Mouse (Mus musculus) embryonic facial prominence, embryonic 11.5 days (tissue): ENCODE measurements around the gene Hpcal1. TPM values are rescaled to one million over a fixed set of nuclear protein-coding genes. Genes with fewer than 3 reads are reported as not detected.

ENCODE experiments used
- ATAC-seq: fragments of 200-750 bp; cut with Nextera tagmentation; replicated peaks from 2 replicates; pipeline ENCODE4 v1.8.0; 2017; ENCODE audit warnings: low read depth; ENCODE audit not compliant: insufficient number of reproducible peaks, low FRiP score, low TSS enrichment
- DNase-seq: peaks from one replicate; pipeline ENCODE4 v3.0.0-alpha.2; 2015; ENCODE audit warnings: low spot score
- H3K27ac ChIP-seq: fragments of 300-500 bp; sonication (generic); replicated peaks from 2 replicates; pipeline ENCODE4 v1.5.1; 2014; ENCODE audit warnings: mild to moderate bottlenecking, low read depth, low read length, control low read depth
- H3K27me3 ChIP-seq: fragments of 300-500 bp; sonication (generic); 2 replicates; pipeline ENCODE4 v1.6.1; 2014; ENCODE audit warnings: mild to moderate bottlenecking, low read length, moderate library complexity, mixed read lengths; ENCODE audit not compliant: control insufficient read depth, insufficient read depth
- H3K36me3 ChIP-seq: fragments of 300-500 bp; sonication (generic); replicated peaks from 2 replicates; pipeline ENCODE4 v1.6.1; 2014; ENCODE audit warnings: low read depth, mild to moderate bottlenecking, low read length, moderate library complexity, mixed read lengths; ENCODE audit not compliant: control insufficient read depth, insufficient read depth
- H3K4me1 ChIP-seq: fragments of 300-500 bp; sonication (generic); 2 replicates; pipeline ENCODE4 v1.6.1; 2014; ENCODE audit warnings: low read length, mixed read lengths; ENCODE audit not compliant: control insufficient read depth, insufficient read depth
- H3K4me2 ChIP-seq: fragments of 300-500 bp; sonication (generic); 2 replicates; pipeline ENCODE4 v1.6.1; 2014; ENCODE audit warnings: low read depth, mild to moderate bottlenecking, control low read depth, low read length, moderate library complexity
- H3K4me3 ChIP-seq: fragments of 300-500 bp; sonication (generic); 2 replicates; pipeline ENCODE4 v1.5.1; 2014; ENCODE audit warnings: low read depth, low read length, control low read depth
- H3K9ac ChIP-seq: fragments of 300-500 bp; sonication (generic); replicated peaks from 2 replicates; pipeline ENCODE4 v1.6.1; 2014; ENCODE audit warnings: mild to moderate bottlenecking, control low read depth, low read length
- H3K9me3 ChIP-seq: fragments of 300-500 bp; sonication (generic); replicated peaks from 2 replicates; pipeline ENCODE4 v1.6.1; 2016; ENCODE audit warnings: mild to moderate bottlenecking, low read length, inconsistent platforms, mixed read lengths; ENCODE audit not compliant: control insufficient read depth
- WGBS: fragments of 180-500 bp; shearing (Covaris S2); extraction: QIAGEN DNeasy Blood & Tissue Kit; methylation state at CpG from one replicate; pipeline ENCODE4 v1.1.7; 2014; 5-methylcytosine and 5-hydroxymethylcytosine counted together
- polyA plus RNA-seq: library from polyadenylated mRNA; unstranded; fragments of >200 nt; fragmentation: Nextera tagmentation; extraction: Ambion mirVana; gene quantifications from 2 replicates; pipeline ENCODE4 v1.2.1, GENCODE M21; 2014

Hpcal1 gene
- polyA plus RNA-seq, 1 experiment from 2014 or later, result 35.1 TPM

DNA sequence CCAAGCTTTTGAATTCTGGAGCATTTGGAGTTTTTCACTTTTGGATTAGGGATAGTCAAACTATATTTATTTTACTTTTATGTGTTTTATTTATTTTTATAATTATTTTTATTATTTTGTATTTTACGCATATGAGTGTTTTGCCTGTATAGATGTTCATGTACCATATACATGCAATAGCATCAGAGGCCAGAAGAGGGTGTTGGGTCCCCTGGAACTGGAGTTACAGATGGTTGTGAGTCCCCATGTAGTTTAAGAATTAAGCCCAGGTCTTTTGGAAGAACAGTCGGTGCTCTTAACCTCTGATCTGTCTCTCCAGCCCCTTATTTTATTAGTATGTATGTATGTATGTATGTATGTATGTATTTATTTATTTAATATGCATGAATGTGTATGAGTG is 12.9 kb upstream of the Hpcal1 start:
- Histone ChIP-seq H3K27ac (no peak overlapping the region), H3K4me1 (no peaks in the 10 kb centered on the region), H3K9me3 (no peaks in the 10 kb centered on the region), H3K9ac (no peak overlapping the region), H3K36me3 (no peaks in the 10 kb centered on the region), H3K4me2 (no peak overlapping the region), H3K27me3 (no peaks in the 10 kb centered on the region), H3K4me3 (no peak overlapping the region)
- DNase-seq, result no peak
- WGBS, result 81% methylated on average over 2 of the region's 2 CpGs
- no peak for ATAC-seq

DNA sequence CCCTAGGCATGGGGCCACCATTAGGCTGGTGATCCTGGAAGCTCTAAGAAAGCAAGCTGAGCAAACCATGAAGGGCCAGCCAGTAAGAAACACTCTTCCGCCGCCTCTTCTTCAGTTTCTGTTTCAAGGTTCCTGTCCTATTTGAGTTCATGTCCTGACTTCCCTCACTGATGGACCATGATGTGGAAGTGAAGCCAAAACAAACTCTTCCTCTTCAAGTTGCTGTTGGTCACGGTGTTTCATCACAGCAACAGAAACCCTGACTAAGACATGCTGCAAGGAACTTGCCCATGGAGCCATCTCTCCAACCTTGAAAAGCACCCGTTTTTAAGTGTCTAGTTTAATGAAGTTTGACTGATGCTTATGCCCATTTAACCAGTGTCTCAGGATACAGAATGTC is 11.1 kb upstream of the Hpcal1 start:
- H3K9me3 ChIP-seq, result no peaks in the 10 kb centered on the region

DNA sequence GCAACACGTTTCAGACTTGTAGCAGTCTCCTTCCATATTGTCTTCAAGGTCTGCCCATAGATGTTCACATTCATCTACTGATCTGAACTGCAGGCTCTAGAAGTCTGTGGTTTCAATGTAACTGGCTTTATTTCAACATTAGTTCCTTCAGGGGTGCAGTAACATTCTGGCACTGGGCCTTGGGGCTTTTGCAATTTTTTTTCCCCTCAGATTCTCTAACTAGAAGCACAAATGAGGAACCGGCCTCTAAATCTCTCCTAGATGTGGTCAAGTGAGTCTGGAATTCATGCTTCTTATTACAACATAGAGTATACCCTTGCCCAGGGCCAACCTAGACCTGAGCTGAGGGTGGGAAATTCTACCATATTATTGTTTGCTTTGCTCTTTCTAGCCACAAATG is 8.5 kb upstream of the Hpcal1 start:
- H3K36me3 ChIP-seq, result no peaks in the 10 kb centered on the region
- no peak overlapping the region for H3K4me3 ChIP-seq
- no peak overlapping the region for H3K27ac ChIP-seq
- H3K9ac ChIP-seq, result no peak overlapping the region
- DNase-seq, result no peak
- no peaks in the 10 kb centered on the region for H3K4me1 ChIP-seq
- H3K4me2 ChIP-seq, result no peak overlapping the region
- no peak for ATAC-seq
- WGBS, result 84% methylated on average over 2 of the region's 2 CpGs
- H3K9me3 ChIP-seq, result no peaks in the 10 kb centered on the region
- no peaks in the 10 kb centered on the region for H3K27me3 ChIP-seq

More for the DNA sequence above, 11.1 kb upstream of the Hpcal1 start:
- no peak overlapping the region for H3K4me2 ChIP-seq
- no peak overlapping the region for H3K4me3 ChIP-seq
- WGBS, result 85% methylated on average over 4 of the region's 4 CpGs
- H3K36me3 ChIP-seq, result no peaks in the 10 kb centered on the region
- DNase-seq, result no peak
- no peak overlapping the region for H3K27ac ChIP-seq
- ATAC-seq, result no peak
- H3K27me3 ChIP-seq, result no peaks in the 10 kb centered on the region
- no peak overlapping the region for H3K9ac ChIP-seq
- H3K4me1 ChIP-seq, result no peaks in the 10 kb centered on the region

DNA sequence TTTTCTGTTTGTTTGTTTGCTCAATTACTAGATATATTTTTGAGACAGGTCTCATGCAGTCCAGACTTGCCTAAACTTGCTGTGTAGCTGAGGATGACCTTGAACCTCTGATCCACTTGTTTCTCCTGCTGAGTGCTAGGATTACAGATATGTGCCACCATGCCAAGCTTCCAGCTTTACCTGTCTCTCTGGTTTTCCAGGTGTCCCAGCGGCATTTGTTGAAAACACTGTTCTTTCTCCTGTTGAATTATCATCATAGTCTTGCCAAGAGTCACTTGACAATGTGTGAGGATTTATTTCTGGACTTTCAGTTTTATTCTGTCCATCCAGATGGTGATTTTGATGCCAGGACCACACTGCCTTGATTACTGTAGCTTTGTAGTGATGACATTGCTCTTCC is 6.3 kb upstream of the Hpcal1 start:
- no peak overlapping the region for H3K9ac ChIP-seq
- H3K4me1 ChIP-seq, result no peaks in the 10 kb centered on the region
- no peaks in the 10 kb centered on the region for H3K36me3 ChIP-seq
- H3K27ac ChIP-seq, result no peak overlapping the region
- H3K4me3 ChIP-seq, result no peak overlapping the region
- no peak for DNase-seq
- WGBS, result 84% methylated on average over 1 of the region's 1 CpGs
- no peak overlapping the region for H3K4me2 ChIP-seq
- no peak for ATAC-seq
- H3K27me3 ChIP-seq, result no peaks in the 10 kb centered on the region
- H3K9me3 ChIP-seq, result no peaks in the 10 kb centered on the region

DNA sequence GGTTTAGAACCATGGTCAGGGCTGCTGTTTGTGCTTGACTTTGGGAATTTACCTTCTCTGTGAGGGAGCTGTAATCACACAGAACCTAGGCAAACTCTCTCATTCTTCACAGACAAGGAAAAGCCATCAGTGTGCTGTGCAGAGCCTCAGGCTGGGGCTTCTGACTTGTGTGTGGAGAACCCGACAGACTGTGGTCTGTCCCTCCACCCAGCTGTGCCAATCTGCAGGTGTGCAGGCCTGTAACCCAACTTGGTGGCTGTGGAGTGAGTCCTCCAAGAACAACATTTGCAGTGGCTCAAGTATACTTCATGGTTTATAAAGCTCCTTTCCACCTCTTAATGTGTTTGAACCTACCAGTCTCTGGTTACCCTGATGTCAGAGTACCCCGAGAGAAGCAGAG is 4.5 kb upstream of the Hpcal1 start:
- Histone ChIP-seq H3K9me3 (no peaks in the 10 kb centered on the region), H3K4me3 (no peak overlapping the region), H3K27me3 (no peaks in the 10 kb centered on the region), H3K36me3 (no peaks in the 10 kb centered on the region), H3K27ac (no peak overlapping the region), H3K4me2 (no peak overlapping the region), H3K9ac (no peak overlapping the region), H3K4me1 (no peaks in the 10 kb centered on the region)
- no peak for ATAC-seq
- 73% methylated on average over 2 of the region's 2 CpGs for WGBS
- no peak for DNase-seq

DNA sequence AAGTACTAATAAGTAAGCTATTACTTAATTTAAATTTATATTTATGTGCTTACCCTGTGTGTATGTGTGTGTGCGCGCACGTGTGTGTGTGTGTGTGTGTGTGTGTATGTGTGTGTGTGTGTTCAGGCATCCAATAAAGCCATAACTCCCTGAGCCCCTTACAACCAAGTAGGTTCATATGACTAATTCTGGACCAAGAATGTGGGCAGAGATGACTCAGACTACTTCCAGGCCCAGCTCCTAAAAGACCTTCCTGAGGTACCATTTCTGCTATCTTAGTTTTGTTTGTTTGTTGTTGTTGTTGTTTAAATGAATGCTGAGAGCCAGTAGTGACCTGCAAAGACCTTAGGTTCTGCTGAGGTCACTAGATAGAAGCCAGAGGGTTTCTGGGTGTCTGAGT is 1.7 kb upstream of the Hpcal1 start:
- H3K9ac ChIP-seq, result no peak overlapping the region
- H3K36me3 ChIP-seq, result no peaks in the 10 kb centered on the region
- no peak overlapping the region for H3K27ac ChIP-seq
- no peaks in the 10 kb centered on the region for H3K4me1 ChIP-seq
- no peaks in the 10 kb centered on the region for H3K27me3 ChIP-seq
- H3K4me2 ChIP-seq, result no peak overlapping the region
- H3K4me3 ChIP-seq, result no peak overlapping the region
- no peak for DNase-seq
- H3K9me3 ChIP-seq, result no peaks in the 10 kb centered on the region
- no peak for ATAC-seq
- 100% methylated on average over 3 of the region's 3 CpGs for WGBS

DNA sequence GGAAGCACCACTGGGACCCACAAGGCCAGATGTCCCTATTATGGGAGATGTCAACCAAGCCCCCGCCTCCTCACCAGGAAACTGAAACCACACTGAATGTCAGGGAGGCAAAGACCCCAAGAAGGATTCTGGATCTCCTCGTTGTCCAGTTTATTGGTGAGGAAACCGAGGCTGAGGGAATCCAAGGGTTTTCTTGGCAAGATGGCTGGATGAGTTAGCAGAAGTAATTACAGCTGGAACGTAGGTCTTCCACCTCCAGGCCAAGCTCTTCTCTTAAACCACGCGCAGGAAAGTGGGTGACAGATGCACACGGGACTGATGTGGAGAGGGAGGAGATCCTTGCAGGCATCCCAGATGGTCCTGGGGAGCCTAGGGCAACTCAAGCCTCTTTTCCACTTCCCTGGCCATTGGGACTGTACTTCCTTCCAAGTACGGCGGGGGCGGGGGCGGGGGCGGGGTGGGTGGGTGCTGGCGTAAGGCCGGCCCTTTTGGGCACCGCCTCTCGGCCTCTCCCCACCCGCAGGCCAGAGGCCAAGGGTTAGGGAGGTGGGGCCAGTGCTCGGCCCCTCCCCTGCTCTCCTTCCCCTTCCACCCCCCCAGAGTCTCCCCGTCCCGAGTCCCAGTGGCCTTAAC is 609 bp upstream of the Hpcal1 start:
- H3K9ac ChIP-seq, result no peak overlapping the region; the same call in 1 of the 2 replicates
- no peaks in the 10 kb centered on the region for H3K9me3 ChIP-seq
- H3K4me1 ChIP-seq, result no peaks in the 10 kb centered on the region
- H3K27ac ChIP-seq, result no peak overlapping the region
- 12% methylated on average over 16 of the region's 20 CpGs for WGBS
- no peaks in the 10 kb centered on the region for H3K36me3 ChIP-seq
- DNase-seq (no peak), ATAC-seq (peak; percentile 42)
- H3K27me3 ChIP-seq, result no peaks in the 10 kb centered on the region
- peak overlapping the region; percentile 73 for H3K4me2 ChIP-seq
- peak overlapping the region; percentile 71 for H3K4me3 ChIP-seq

DNA sequence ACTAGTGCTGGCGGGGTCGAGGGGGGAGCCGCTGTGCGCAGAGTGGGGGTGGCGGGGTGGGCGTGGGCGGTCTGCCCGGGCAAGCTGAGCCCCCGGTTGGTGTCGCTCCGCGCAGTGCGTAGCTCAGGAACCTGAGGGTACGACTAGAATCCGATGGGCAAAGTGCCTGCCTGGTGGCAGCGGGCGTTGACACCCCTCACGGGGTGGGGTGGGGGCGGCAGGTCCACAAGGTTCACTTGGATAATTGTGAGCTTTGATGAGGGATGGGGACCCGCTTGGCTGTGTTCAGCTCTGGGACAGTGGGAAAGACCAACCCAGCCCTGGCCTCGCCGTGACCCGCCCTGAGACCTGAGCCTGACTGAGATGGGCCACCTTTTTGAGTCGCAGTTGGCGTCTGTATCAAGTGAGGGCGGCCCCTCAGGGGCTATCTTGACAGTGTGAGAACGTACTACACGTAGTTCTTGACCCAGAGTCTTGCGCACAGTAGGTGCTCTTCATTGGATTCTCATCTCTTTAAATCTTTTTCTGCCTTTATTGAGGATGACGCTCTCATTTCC is 742 bp downstream of the Hpcal1 start:
- Histone ChIP-seq H3K9ac (peak overlapping the region; percentile 64), H3K4me3 (peak overlapping the region; percentile 71), H3K27me3 (no peaks in the 10 kb centered on the region), H3K4me1 (no peaks in the 10 kb centered on the region), H3K4me2 (peak overlapping the region; percentile 73), H3K9me3 (no peaks in the 10 kb centered on the region), H3K27ac (no peak overlapping the region), H3K36me3 (no peaks in the 10 kb centered on the region)
- under 1% methylated on average over 30 of the region's 30 CpGs for WGBS
- peak; percentile 25; the same call in 1 of the 2 replicates for ATAC-seq
- DNase-seq, result peak; percentile 42
